Mouse (Mus musculus) ES-E14 (cell line): ENCODE data around the gene Agk.

Experiments
- MAFK ChIP-seq: IDR thresholded peaks from 2 replicates; pipeline ENCODE4 v1.6.1; 2014; ENCODE audit warnings: mild to moderate bottlenecking, low read depth, low read length, inconsistent platforms; ENCODE audit not compliant: insufficient read depth
- ZC3H11A ChIP-seq: IDR thresholded peaks from 2 replicates; pipeline ENCODE4 v1.6.1; 2012; ENCODE audit warnings: low read depth, mild to moderate bottlenecking, inconsistent platforms, low read length, borderline replicate concordance

DNA sequence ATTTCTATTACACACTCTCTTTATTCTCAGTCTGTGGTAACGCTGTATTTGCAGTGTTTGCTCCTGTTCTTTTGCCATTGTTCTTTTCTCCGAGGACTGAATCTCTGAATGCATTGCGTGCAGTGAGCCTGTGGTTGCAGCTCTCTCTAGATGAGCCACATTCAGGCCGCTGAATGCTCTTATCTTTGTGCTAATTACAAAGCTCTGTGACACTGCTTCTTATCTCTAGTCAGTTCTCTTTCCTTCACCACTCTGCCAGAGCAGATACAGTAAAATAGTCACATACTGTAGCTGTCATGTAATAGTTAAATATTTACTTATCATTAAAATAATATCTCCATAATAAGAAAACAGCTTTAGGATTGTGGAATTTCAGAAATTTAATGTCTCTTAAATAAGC lies 63.7 kb downstream of the Agk start:
- TF ChIP-seq MAFK (no peak), ZC3H11A (no peak)
